Comparison of ENCODE assay signal across 16 mouse cellular contexts in genomic region chr7:109185975-109186374, GRCm38 (mm10). TPM values are rescaled to one million over a fixed set of nuclear protein-coding genes. Genes with fewer than 3 reads are reported as not detected.
"Had no signal": no experiment of that assay in that cellular context is flagged by ENCODE, and none has a peak within 500 bp of the region (broad histone marks: within the 10 kb centered on the region; RNA-seq: fewer than 3 reads in every experiment).

No protein-coding gene starts in this region.

- H3K4me1 ChIP-seq: liver, embryonic 15.5 days had no signal

- H3K9me3 ChIP-seq: limb, embryonic 13.5 days; liver, embryonic 15.5 days; neural tube, embryonic 15.5 days had no signal

- H3K27ac ChIP-seq: limb, embryonic 13.5 days; liver, embryonic 15.5 days; neural tube, embryonic 15.5 days had no signal

- DNase-seq: kidney, adult 9 months; left cerebral cortex, postnatal 4 days; lung, embryonic 14.5 days; lung, postnatal 10 days; lung, postnatal 4 days; right cerebral cortex, postnatal 4 days; spleen, adult 18-20 months; thymus, adult 18-20 months; thymus, postnatal 14 days had no signal

- ATAC-seq: intestine, embryonic 16.5 days had no signal

- H3K9ac ChIP-seq: limb, embryonic 13.5 days; liver, embryonic 15.5 days; lung, embryonic 14.5 days; neural tube, embryonic 15.5 days had no signal

- H3K4me3 ChIP-seq: limb, embryonic 13.5 days; liver, embryonic 15.5 days; myocyte; neural tube, embryonic 15.5 days had no signal

- H3K4me2 ChIP-seq: limb, embryonic 13.5 days; liver, embryonic 11.5 days; liver, embryonic 15.5 days; lung, embryonic 14.5 days; neural tube, embryonic 15.5 days had no signal

- H3K36me3 ChIP-seq: limb, embryonic 13.5 days; liver, embryonic 15.5 days; neural tube, embryonic 15.5 days had no signal

RNA-seq across cellular contexts. Expression of gene Lmo1, which starts 11.0 kb away (rescaled TPM):
- total RNA-seq: megakaryocyte-erythroid progenitor cell, adult 5-6 weeks had no signal
